Mouse (Mus musculus) splenic B cell, adult 2 months (primary cell): ENCODE data around the gene Ptprs.
"Not testable (repeated sequence)": the region's sequence is repeated elsewhere in the genome, so short reads cannot be mapped to it uniquely, and the experiment has no call there.

Source experiments
- DNase-seq: peaks from one replicate; pipeline ENCODE4 v3.0.0-alpha.2; 2011; ENCODE audit warnings: low read depth, low spot score
- H3K27me3 ChIP-seq: 2 replicates; pipeline ENCODE4 v1.6.1; 2012; ENCODE audit warnings: mild to moderate bottlenecking, low read length, moderate library complexity, mixed read lengths; ENCODE audit not compliant: control insufficient read depth, poor library complexity, insufficient read depth, severe bottlenecking
- H3K36me3 ChIP-seq: 2 replicates; pipeline ENCODE4 v1.6.1; 2012; ENCODE audit warnings: mild to moderate bottlenecking, low read length, moderate library complexity, mixed read lengths; ENCODE audit not compliant: control insufficient read depth, poor library complexity, insufficient read depth, severe bottlenecking

Ptprs gene

DNA sequence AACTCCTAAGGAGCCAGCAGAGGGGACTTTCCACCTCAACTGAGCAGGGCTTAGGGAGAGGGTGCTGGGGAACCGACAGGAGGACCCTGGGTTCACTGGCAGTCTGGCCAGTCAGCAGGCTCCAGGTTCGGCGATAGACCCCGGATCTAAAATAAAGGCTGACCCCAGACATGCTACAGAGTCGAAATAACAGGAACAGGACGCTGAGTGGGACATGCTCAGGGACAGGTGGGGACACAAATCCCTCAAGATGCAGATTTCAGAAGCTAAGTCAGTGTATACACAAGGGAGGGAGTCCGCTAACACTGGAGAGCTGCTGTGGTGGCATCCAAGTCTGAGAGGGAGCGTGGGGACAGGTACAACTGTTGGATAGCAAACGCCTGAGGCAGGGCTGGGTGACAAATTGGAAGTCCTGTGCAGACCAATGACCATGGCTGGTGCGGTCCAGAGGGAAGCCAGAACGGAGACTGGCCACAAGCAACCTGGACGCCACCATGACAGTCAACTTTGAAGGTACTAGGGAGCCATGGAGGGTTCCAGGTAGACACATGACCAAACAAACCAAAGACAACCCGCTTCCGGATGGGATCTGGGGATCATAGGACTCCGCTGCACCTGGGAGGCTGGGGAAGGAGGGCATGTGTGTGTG is 30.3 kb upstream of the Ptprs start:
- Histone ChIP-seq H3K36me3 (no peaks in the 10 kb centered on the region), H3K27me3 (no peaks in the 10 kb centered on the region)
- no peak for DNase-seq

DNA sequence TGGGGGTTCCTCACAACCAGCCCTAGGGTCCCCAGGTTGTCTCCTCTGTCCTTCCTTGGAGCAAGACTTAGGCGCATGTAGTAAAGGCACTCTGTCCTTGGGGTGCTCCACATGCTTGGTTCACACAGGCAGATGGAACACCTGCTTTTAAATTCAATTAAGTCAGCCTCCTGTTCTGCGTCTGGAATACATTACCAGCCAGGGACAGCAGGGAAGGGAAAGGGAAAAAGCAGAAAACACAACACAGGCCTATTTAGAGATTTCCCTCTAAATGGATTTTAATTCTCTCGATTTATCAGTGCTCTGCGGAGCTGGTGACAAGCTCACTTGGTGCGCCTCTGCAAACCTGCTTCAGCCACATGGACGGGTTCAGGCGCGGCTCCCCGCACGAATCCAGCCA is 29.1 kb upstream of the Ptprs start:
- DNase-seq, result no peak
- Histone ChIP-seq H3K36me3 (no peaks in the 10 kb centered on the region), H3K27me3 (no peaks in the 10 kb centered on the region)

DNA sequence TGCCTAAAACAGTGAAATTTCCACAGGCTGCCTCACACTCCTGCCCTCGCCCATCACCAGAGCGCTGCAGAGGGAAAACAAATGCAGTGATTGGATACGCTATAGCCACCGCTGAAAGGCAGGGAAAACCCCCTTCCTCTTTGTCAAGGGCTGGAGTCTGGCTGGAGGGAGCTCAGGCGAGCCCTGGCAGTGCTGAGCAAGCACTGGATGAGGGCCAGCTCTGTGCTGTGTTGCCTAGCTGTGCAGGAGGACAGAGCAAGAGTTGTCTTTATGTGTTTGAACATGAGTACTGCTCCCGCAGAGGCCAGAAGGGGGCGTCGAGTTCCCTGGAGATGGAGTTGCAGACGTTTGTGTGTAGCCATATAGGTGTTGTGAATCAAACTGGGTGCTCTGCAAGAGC is 26.2 kb upstream of the Ptprs start:
- Histone ChIP-seq H3K36me3 (no peaks in the 10 kb centered on the region), H3K27me3 (no peaks in the 10 kb centered on the region)
- no peak for DNase-seq

DNA sequence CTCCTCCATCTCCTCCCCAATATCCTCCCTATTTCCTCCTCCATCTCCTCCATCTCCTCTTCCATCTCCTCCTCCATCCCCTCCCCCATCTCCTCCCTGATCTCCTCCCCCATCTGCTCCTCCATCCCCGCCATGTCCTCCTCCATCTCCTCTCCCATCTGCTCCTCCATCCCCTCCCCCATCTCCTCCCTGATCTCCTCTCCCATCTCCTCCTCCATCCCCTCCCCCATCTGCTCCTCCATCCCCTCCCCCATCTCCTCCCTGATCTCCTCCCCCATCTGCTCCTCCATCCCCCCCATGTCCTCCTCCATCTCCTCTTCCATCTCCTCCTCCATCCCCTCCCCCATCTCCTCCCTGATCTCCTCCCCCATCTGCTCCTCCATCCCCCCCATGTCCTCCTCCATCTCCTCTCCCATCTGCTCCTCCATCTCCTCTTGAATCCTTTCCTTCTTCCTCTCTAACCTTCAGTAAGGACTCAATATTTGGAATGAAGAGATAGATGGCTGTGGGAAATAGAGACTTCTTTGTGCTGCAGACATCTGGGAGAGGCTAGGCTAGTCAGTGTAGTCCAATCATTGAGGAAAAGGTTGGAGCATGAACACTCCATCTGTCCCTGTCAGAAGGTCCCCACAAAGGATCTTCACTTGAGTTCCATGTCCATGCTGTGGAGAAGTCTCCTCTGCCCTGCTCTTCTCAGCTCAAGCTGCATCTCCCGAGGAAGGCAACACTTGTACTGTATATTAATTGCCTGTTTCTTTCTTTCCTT is 25.5 kb upstream of the Ptprs start:
- H3K27me3 ChIP-seq, H3K36me3 ChIP-seq, DNase-seq: not testable (repeated sequence)

DNA sequence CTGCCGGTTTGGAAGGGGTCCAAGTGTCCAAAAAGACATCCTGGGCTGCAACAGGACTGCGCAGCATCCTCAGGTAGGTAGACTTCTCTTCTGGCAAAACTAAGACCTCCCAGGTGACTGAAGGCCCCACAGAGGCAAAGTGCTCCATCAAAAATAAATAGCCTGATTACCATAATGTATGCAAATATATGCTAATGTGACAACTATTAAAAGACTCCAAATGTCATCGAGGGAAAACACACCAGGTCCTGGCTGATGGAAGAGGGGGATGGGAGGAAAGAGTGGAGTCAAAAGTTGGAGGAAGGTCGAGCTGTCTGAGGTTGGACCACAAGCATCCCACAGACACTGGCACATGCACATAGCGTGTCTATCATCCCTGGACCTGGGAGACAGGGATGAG is 22.9 kb upstream of the Ptprs start:
- Histone ChIP-seq H3K36me3 (no peaks in the 10 kb centered on the region), H3K27me3 (no peaks in the 10 kb centered on the region)
- no peak for DNase-seq

DNA sequence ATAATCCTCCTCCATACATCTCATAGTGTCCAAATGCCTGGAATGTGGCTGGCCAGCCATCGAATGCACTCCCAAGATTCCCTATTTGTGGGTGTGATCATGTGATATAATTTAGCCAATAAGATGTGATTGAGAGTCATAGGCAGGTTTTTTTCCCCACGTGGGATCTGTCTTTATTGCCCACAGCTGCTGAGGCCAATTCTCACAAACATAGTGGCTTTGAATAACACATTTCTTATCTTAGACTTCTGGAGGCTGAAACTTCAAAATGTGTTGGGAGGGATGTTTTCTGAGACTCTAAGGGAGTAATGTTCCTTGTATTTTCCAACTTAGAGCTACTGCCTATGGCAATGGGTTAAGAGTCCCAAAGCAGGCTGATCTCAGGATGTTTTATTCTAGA is 18.2 kb upstream of the Ptprs start:
- no peak for DNase-seq
- Histone ChIP-seq H3K27me3 (no peaks in the 10 kb centered on the region), H3K36me3 (no peaks in the 10 kb centered on the region)

DNA sequence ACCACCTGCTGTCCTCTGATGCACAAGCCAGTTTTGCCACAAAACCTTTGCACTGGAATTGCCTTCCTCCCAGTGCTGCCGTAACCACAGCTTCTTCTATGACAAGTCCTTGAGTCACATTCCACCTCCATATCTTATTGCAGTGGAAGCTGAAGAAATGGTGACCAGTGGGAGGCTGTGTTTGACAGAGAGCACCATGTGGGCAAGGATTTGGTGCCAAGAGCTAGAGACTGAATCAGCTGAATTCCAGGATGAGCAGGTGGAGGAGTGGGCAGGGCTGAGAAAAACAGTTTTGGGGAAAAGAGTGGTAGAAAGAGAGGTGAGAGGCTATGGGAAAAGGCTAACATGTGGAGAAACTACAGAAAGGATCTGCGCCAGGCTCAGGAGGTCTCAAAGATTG is 17.6 kb upstream of the Ptprs start:
- Histone ChIP-seq H3K27me3 (no peaks in the 10 kb centered on the region), H3K36me3 (no peaks in the 10 kb centered on the region)
- no peak for DNase-seq

DNA sequence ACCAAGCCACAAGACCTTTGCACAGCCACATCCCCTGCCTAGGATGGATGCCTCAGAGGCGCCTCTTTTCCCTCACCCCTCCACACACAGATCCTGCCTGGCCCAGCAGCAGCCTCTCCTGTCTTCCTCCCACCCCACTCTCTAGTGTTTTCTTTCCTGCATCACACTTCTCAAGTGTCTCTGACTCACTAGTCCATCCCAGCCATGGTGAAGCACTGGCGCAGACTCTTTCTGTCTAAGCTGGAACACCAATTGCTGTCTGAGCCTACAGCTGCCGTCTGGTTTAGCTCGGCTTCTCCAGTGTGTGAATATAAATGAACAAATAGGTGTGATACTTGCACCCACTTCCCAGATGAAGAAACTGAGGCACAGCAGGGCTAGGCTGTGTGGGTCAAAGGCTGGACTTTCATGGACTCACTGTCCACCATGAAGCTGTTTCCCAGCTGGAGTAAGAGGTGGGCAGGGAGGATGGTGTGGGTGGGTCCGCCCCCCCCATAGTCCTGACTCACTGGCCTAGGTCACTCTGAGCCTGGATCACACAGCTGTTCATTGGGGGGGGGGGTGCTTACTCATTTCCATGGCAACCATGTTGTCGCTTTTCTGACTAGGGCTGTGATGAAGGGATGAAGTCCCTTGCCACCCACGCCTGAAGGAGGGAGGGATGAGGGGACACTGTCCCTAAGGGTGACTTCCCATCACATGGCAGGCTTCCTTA is 14.3 kb upstream of the Ptprs start:
- Histone ChIP-seq H3K36me3 (no peaks in the 10 kb centered on the region), H3K27me3 (no peaks in the 10 kb centered on the region)
- no peak for DNase-seq

DNA sequence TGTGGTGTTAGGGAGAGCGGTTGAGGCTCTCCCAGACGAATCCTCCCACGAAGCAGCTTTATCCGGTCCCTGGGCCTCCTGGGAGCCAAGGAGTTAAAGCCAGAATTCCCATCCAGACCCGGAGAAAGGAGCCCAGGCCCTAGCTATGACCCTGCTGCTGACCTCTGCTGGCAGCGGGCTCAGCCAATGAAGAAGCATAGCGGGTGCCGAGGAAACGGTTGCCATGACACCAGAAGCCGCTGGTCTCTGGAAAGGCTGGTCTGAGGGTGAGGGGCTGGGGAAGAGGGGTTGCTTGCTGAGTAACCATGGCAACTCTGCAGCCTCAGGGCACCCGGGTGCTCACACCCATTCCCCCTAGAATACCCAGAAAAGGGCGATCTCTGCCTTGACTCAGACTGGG is 11.7 kb upstream of the Ptprs start:
- Histone ChIP-seq H3K27me3 (no peaks in the 10 kb centered on the region), H3K36me3 (no peaks in the 10 kb centered on the region)
- DNase-seq, result no peak

DNA sequence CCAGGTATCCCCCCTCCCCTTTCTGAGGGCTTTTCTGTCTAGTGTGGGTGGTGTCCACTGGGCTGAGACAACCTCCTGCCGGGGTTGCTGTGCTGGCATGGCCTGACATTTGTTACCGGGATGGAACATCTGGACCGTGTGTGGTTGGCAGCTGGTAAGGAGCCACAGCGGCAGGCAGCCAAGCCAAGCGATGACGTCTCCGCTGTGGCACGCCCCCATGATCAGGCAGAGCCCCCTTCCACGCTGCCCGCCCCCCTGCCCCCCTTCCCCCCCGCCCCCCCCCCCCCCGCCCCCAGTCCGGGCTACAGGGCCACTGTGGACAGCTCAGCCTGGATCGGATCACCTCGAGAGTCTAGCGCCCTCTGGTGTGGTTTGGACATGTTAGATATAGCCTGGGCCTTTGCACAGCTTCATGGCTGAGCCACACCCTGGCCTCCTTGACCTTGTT is 11.2 kb upstream of the Ptprs start:
- Histone ChIP-seq H3K36me3 (no peaks in the 10 kb centered on the region), H3K27me3 (no peaks in the 10 kb centered on the region)
- peak; percentile 70 for DNase-seq

DNA sequence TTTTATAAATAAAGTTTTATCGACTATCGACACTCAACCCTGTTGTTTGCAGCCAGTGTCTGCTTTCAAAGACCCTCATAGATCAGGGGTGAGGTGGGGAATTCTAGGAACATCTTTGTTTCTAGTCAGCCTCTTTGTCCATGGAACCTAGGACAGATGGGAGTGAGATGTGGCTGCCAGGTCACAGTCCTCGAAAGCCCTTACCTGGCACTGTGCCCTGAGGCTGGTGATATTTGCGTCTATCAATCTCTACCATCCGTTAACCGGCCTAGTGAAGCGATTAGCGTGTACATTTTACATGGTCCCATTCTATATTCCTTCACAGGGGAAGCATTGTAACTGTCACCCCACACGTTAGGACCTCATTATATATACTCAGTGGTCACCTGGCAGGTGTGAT is 9.6 kb upstream of the Ptprs start:
- H3K27me3 ChIP-seq, result no peaks in the 10 kb centered on the region
- DNase-seq, result no peak
- H3K36me3 ChIP-seq, result no peaks in the 10 kb centered on the region

DNA sequence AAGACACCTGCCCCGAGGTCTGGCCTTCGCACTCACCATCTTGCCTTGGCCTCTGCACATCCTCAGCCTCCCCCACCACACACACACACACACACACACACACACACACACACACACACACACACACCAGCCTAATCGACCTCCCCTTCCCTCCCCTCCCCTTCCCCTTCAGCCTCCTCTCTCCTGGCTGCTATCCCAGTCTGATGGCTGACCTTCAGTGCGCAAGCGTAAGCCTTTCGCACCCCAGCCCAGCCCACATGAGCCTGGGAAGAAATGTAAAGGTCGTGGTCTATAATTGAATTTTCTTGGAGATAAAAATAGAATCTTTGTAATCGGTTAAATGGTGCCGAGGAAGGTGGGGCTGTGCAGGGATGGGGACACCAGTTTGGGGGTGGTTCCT is 8.8 kb upstream of the Ptprs start:
- DNase-seq, result no peak
- Histone ChIP-seq H3K36me3 (no peaks in the 10 kb centered on the region), H3K27me3 (no peaks in the 10 kb centered on the region)

DNA sequence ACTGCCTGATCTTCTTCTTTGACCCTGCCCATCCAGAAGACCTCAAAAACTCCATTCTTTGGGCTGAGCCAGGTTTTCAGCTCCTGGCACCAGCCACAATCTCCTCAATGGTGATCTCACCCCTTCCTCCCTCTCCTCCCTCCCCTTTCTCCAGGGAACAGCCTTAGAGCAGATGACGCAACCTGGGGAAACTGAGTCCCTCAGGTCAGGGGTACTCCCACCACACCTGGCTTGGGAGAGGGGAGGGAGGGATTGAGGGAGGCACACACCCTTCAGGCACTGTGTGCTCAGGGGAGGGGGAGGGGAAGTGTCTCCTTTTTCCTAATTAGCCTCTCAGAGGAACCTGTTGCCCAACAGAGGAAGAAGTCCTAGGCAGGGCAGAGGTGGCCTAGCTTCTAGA is 6.4 kb upstream of the Ptprs start:
- no peaks in the 10 kb centered on the region for H3K27me3 ChIP-seq
- no peak for DNase-seq
- H3K36me3 ChIP-seq, result no peaks in the 10 kb centered on the region

DNA sequence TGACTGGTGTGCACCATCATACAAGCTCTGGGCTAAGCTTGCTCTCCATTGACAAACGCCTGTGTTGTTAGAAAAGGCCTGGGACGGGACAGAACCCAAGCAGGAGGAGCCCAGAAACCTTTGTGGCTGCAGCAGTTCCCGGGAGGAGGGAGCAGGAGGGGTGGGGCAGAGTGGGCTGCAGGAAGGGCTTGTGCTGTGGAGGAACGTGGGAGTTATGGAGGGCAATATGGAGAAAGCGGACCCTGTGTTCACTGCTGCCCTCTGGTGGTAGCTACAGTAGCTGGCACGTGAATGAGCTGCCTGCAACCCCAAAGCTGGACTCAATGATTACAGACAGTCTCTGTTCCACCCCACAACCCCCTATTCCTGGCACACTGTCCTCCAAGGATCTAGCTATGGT is 3.1 kb upstream of the Ptprs start:
- H3K27me3 ChIP-seq, result no peaks in the 10 kb centered on the region
- H3K36me3 ChIP-seq, result no peaks in the 10 kb centered on the region
- DNase-seq, result peak; percentile 89

DNA sequence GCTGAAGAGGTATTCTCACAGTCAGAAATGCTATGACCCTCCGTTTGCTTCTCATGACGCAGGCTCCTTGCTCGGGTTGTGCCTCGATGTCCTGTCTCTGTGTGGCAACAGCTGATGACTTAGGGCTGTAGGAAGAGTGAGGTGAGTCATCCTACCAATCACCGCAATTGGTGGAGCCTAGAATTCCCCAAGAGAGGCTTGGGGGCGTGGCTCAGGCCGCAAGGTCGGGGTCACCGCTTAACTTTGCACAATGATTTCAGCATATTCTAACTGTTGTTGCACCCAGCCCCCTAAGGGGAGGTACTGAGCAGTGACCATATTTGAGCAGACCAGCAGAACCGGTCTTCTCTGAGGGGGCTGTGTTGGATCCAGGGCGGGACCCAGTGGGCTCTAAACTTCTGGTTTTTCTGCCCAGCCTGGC is 1.9 kb upstream of the Ptprs start:
- DNase-seq, result no peak
- H3K27me3 ChIP-seq, result no peaks in the 10 kb centered on the region
- no peaks in the 10 kb centered on the region for H3K36me3 ChIP-seq
